Mouse (Mus musculus): ENCODE results near the gene Med12l. TPM values are rescaled to one million over a fixed set of nuclear protein-coding genes. Genes with fewer than 3 reads are reported as not detected.

Gene Med12l
- polyA plus RNA-seq, 1 experiment, result 0.01 TPM

- TF ChIP-seq MYOG (IDR thresholded peaks at IDR 0.05; ENCODE audit: control insufficient read depth in 1 of 3, insufficient read depth in 1 of 3, insufficient read length in 2 of 3, low read depth in 2 of 3), result no peak
- no peak for TF ChIP-seq E2F4 (IDR thresholded peaks at IDR 0.05; ENCODE audit: insufficient read depth)
- TF ChIP-seq TCF3 (IDR thresholded peaks at IDR 0.05; ENCODE audit: insufficient read length, low read depth), result no peak
- TF ChIP-seq SRF (IDR thresholded peaks at IDR 0.05; ENCODE audit: control insufficient read depth, insufficient read length, low read depth), result no peak
- TF ChIP-seq CEBPB (IDR thresholded peaks at IDR 0.05; ENCODE audit: insufficient read depth, poor library complexity, severe bottlenecking), result no peak
- no peak for TF ChIP-seq REST (IDR thresholded peaks at IDR 0.05; ENCODE audit: insufficient read depth, insufficient read length)
- no peak for TF ChIP-seq MYOD1 (IDR thresholded peaks at IDR 0.05; ENCODE audit: control insufficient read depth in 1 of 3, insufficient read length in 2 of 3, low read depth in 2 of 3)
- no peaks in the 10 kb centered on the region for H3K36me3 ChIP-seq (ENCODE audit: control insufficient read depth, insufficient read depth)
- no peak overlapping the region for H3K4me3 ChIP-seq
- H3ac ChIP-seq (ENCODE audit: control insufficient read depth, insufficient read length), result no peak overlapping the region
- no peaks in the 10 kb centered on the region for H3K79me2 ChIP-seq (ENCODE audit: control insufficient read depth, insufficient read depth)
- H3K4me2 ChIP-seq (ENCODE audit: low read depth), result no peak overlapping the region
- H3K27me3 ChIP-seq (ENCODE audit: control insufficient read depth, insufficient read depth, insufficient read length), result no peaks in the 10 kb centered on the region
Observed at GRCm38 (mm10) chr3:59168476-59168875, 162.9 kb downstream of the Med12l start.

- H3K4me2 ChIP-seq (ENCODE audit: low read depth), result no peak overlapping the region
- H3K36me3 ChIP-seq (ENCODE audit: control insufficient read depth, insufficient read depth), result no peaks in the 10 kb centered on the region
- H3K79me2 ChIP-seq (ENCODE audit: control insufficient read depth, insufficient read depth), result no peaks in the 10 kb centered on the region
- no peaks in the 10 kb centered on the region for H3K27me3 ChIP-seq (ENCODE audit: control insufficient read depth, insufficient read depth, insufficient read length)
- H3ac ChIP-seq (ENCODE audit: control insufficient read depth, insufficient read length), result no peak overlapping the region
- no peak for TF ChIP-seq MAX (IDR thresholded peaks at IDR 0.05; ENCODE audit: low read depth)
- TF ChIP-seq TCF3 (IDR thresholded peaks at IDR 0.05; ENCODE audit: insufficient read length, low read depth), result no peak
- no peak for TF ChIP-seq MYOD1 (IDR thresholded peaks at IDR 0.05; ENCODE audit: control insufficient read depth in 1 of 3, insufficient read length in 2 of 3, low read depth in 2 of 3)
- TF ChIP-seq MYOG (IDR thresholded peaks at IDR 0.05; ENCODE audit: control insufficient read depth in 1 of 3, insufficient read depth in 1 of 3, insufficient read length in 2 of 3, low read depth in 2 of 3), result no peak
- no peak for TF ChIP-seq E2F4 (IDR thresholded peaks at IDR 0.05; ENCODE audit: insufficient read depth)
- no peak for TF ChIP-seq TCF12 (IDR thresholded peaks at IDR 0.05; ENCODE audit: insufficient read depth, poor library complexity, severe bottlenecking)
- TF ChIP-seq POLR2A (IDR thresholded peaks at IDR 0.05; ENCODE audit: insufficient read length, low read depth), result no peak
- TF ChIP-seq CEBPB (IDR thresholded peaks at IDR 0.05; ENCODE audit: insufficient read depth, poor library complexity, severe bottlenecking), result no peak
- TF ChIP-seq REST (IDR thresholded peaks at IDR 0.05; ENCODE audit: insufficient read depth, insufficient read length), result no peak
- TF ChIP-seq SRF (IDR thresholded peaks at IDR 0.05; ENCODE audit: control insufficient read depth, insufficient read length, low read depth), result no peak
- TF ChIP-seq POLR2AphosphoS2 (IDR thresholded peaks at IDR 0.05; ENCODE audit: insufficient read length, low read depth), result no peak
- no peak for TF ChIP-seq USF1 (IDR thresholded peaks at IDR 0.05; ENCODE audit: low read depth)
- no peak overlapping the region for H3K4me3 ChIP-seq
Observed at GRCm38 (mm10) chr3:59169215-59169614, 163.6 kb downstream of the Med12l start.

DNA sequence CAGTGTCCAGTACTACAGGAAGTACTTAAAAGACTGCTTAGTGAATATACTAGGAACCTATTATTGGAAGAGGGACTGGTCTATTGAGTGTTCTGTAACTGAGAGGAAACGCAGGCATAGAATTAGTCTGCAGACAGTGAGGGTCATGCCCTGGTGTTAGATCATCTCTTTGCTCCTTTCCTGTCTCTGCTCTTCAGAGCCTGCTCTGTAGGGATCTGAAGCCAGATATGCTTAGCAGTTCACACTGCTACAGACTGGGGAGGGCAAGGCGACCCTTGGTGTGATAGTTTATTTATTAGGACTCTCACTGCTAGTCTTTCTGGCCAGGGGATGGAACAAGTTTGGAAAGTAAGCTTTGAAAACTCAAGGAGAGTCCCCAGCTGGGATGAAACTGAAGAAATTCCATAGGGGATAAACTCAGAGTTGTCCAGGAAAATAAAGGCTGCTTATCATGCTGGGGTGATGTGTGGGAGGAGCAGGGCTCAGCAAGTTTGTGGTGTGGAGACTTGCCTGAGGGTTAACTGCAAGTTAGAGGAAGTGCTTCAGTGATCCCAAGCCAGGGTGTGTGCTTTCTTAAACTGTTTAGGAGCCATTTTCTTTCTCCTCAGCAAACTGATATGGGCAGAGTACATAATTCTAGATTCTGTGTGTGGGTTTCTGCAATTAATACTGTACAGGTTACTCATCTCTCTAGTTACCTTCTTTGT, 164.4 kb downstream of the Med12l start:
- H3K36me3 ChIP-seq (ENCODE audit: control insufficient read depth, insufficient read depth), result no peaks in the 10 kb centered on the region
- no peak overlapping the region for H3ac ChIP-seq (ENCODE audit: control insufficient read depth, insufficient read length)
- H3K4me2 ChIP-seq (ENCODE audit: low read depth), result no peak overlapping the region
- no peaks in the 10 kb centered on the region for H3K79me2 ChIP-seq (ENCODE audit: control insufficient read depth, insufficient read depth)
- no peaks in the 10 kb centered on the region for H3K27me3 ChIP-seq (ENCODE audit: control insufficient read depth, insufficient read depth, insufficient read length)
- TF ChIP-seq TCF12 (IDR thresholded peaks at IDR 0.05; ENCODE audit: insufficient read depth, poor library complexity, severe bottlenecking) (no peak), MYOG (IDR thresholded peaks at IDR 0.05; ENCODE audit: control insufficient read depth in 1 of 3, insufficient read depth in 1 of 3, insufficient read length in 2 of 3, low read depth in 2 of 3) (no peak), SRF (IDR thresholded peaks at IDR 0.05; ENCODE audit: control insufficient read depth, insufficient read length, low read depth) (no peak), MAX (IDR thresholded peaks at IDR 0.05; ENCODE audit: low read depth) (no peak), USF1 (IDR thresholded peaks at IDR 0.05; ENCODE audit: low read depth) (no peak), POLR2A (IDR thresholded peaks at IDR 0.05; ENCODE audit: insufficient read length, low read depth) (no peak), REST (IDR thresholded peaks at IDR 0.05; ENCODE audit: insufficient read depth, insufficient read length) (no peak), TCF3 (IDR thresholded peaks at IDR 0.05; ENCODE audit: insufficient read length, low read depth) (no peak), POLR2AphosphoS2 (IDR thresholded peaks at IDR 0.05; ENCODE audit: insufficient read length, low read depth) (no peak), MYOD1 (IDR thresholded peaks at IDR 0.05; ENCODE audit: control insufficient read depth in 1 of 3, insufficient read length in 2 of 3, low read depth in 2 of 3) (no peak), E2F4 (IDR thresholded peaks at IDR 0.05; ENCODE audit: insufficient read depth) (no peak), CEBPB (IDR thresholded peaks at IDR 0.05; ENCODE audit: insufficient read depth, poor library complexity, severe bottlenecking) (no peak)
- no peak overlapping the region for H3K4me3 ChIP-seq

- no peak overlapping the region for H3ac ChIP-seq (ENCODE audit: control insufficient read depth, insufficient read length)
- no peak overlapping the region for H3K4me2 ChIP-seq (ENCODE audit: low read depth)
- TF ChIP-seq TCF12 (IDR thresholded peaks at IDR 0.05; ENCODE audit: insufficient read depth, poor library complexity, severe bottlenecking) (no peak), POLR2A (IDR thresholded peaks at IDR 0.05; ENCODE audit: insufficient read length, low read depth) (no peak), MAX (IDR thresholded peaks at IDR 0.05; ENCODE audit: low read depth) (no peak), TCF3 (IDR thresholded peaks at IDR 0.05; ENCODE audit: insufficient read length, low read depth) (no peak), POLR2AphosphoS2 (IDR thresholded peaks at IDR 0.05; ENCODE audit: insufficient read length, low read depth) (no peak), CEBPB (IDR thresholded peaks at IDR 0.05; ENCODE audit: insufficient read depth, poor library complexity, severe bottlenecking) (no peak), USF1 (IDR thresholded peaks at IDR 0.05; ENCODE audit: low read depth) (no peak), REST (IDR thresholded peaks at IDR 0.05; ENCODE audit: insufficient read depth, insufficient read length) (no peak), E2F4 (IDR thresholded peaks at IDR 0.05; ENCODE audit: insufficient read depth) (no peak), MYOD1 (IDR thresholded peaks at IDR 0.05; ENCODE audit: control insufficient read depth in 1 of 3, insufficient read length in 2 of 3, low read depth in 2 of 3) (no peak), MYOG (IDR thresholded peaks at IDR 0.05; ENCODE audit: control insufficient read depth in 1 of 3, insufficient read depth in 1 of 3, insufficient read length in 2 of 3, low read depth in 2 of 3) (no peak), SRF (IDR thresholded peaks at IDR 0.05; ENCODE audit: control insufficient read depth, insufficient read length, low read depth) (no peak)
- H3K36me3 ChIP-seq (ENCODE audit: control insufficient read depth, insufficient read depth), result no peaks in the 10 kb centered on the region
- no peaks in the 10 kb centered on the region for H3K79me2 ChIP-seq (ENCODE audit: control insufficient read depth, insufficient read depth)
- no peaks in the 10 kb centered on the region for H3K27me3 ChIP-seq (ENCODE audit: control insufficient read depth, insufficient read depth, insufficient read length)
- no peak overlapping the region for H3K4me3 ChIP-seq
Observed at GRCm38 (mm10) chr3:59174426-59175154, 169.0 kb downstream of the Med12l start.
